Mouse (Mus musculus): ENCODE data around the gene Ranbp9. TPM values are rescaled to one million over a fixed set of nuclear protein-coding genes. Genes with fewer than 3 reads are reported as not detected.
A peak's percentile ranks its signal among the peaks of the same experiment; 100 is the strongest.

The Ranbp9 gene
- polyA plus RNA-seq, 1 experiment from 2014 or later = 12.4 TPM

DNA sequence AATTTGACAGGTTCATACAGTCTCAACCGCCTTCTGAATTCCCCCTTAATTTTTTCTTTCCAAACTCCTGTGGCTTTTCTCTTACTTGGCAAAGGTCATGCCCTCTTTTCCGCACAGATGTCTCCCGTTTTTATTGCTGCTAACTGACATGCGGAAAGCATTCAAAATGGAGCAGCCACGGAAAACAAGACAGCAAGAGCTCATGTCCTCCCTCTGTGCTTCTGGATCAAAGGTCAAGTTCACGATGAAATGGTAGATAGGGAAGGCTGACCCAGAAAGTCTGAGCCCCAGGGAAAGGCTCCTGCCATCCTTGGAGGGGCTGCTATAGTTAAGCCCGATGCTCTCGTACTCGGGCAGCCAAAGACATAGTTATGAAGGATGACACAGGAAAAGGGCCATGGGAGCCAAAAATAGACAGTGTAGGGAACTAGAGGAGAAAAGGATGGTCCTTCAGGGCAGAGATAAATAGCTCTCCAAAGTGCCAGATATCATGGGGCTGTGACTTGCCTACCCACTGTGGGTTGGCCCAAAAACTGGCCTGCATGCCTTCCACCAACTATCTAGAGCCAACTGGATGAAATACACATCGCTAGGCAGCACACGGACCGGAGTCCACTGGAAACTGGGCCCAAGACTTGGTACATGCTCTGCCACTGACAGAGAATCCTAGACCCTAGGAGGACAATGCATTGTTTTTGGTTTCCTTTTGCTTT, 5.6 kb upstream of the Ranbp9 start:
- H3K27me3 ChIP-seq (replicated peaks; ENCODE audit: insufficient read depth, low read length) = no peaks in the 10 kb centered on the region
- WGBS = 66% methylated on average over 12 of the region's 12 CpGs

GRCm38 (mm10) chr13:43485278-43485976, 4.3 kb upstream of the Ranbp9 start:
- H3K27ac ChIP-seq (ENCODE audit: low read length) = no peak overlapping the region
- H3K9ac ChIP-seq (replicated peaks; ENCODE audit: low read depth) = no peak overlapping the region
- H3K9me3 ChIP-seq (ENCODE audit: low read length) = no peaks in the 10 kb centered on the region
- no peaks in the 10 kb centered on the region for H3K27me3 ChIP-seq (replicated peaks; ENCODE audit: insufficient read depth, low read length)
- 85% methylated on average over 5 of the region's 5 CpGs for WGBS
- no peaks in the 10 kb centered on the region for H3K36me3 ChIP-seq (ENCODE audit: insufficient read depth, low read length)
- no peak overlapping the region for H3K4me2 ChIP-seq (replicated peaks; ENCODE audit: low read depth, low read length)
- DNase-seq (ENCODE audit: low spot score) = no peak
- TF ChIP-seq EP300 (IDR thresholded peaks at IDR 0.05) = no peak
- TF ChIP-seq CTCF (IDR thresholded peaks at IDR 0.05) = no peak
- no peaks in the 10 kb centered on the region; the same call in 1 of the 2 replicates for H3K4me1 ChIP-seq (ENCODE audit: insufficient read depth, low read depth, low read length)
- no peak overlapping the region for H3K4me3 ChIP-seq (ENCODE audit: low read depth, low read length)
- ATAC-seq = no peak

More for the DNA sequence above, 5.6 kb upstream of the Ranbp9 start:
- H3K9me3 ChIP-seq (ENCODE audit: low read length) = no peaks in the 10 kb centered on the region
- H3K4me2 ChIP-seq (replicated peaks; ENCODE audit: low read depth, low read length) = no peak overlapping the region
- no peak overlapping the region for H3K27ac ChIP-seq (ENCODE audit: low read length)
- H3K4me1 ChIP-seq (ENCODE audit: insufficient read depth, low read depth, low read length) = no peaks in the 10 kb centered on the region; the same call in 1 of the 2 replicates
- no peak overlapping the region for H3K9ac ChIP-seq (replicated peaks; ENCODE audit: low read depth)
- TF ChIP-seq EP300 (IDR thresholded peaks at IDR 0.05) = no peak
- TF ChIP-seq CTCF (IDR thresholded peaks at IDR 0.05) = no peak
- H3K4me3 ChIP-seq (ENCODE audit: low read depth, low read length) = no peak overlapping the region
- no peak for DNase-seq (ENCODE audit: low spot score)
- ATAC-seq = no peak
- H3K36me3 ChIP-seq (ENCODE audit: insufficient read depth, low read length) = no peaks in the 10 kb centered on the region

DNA sequence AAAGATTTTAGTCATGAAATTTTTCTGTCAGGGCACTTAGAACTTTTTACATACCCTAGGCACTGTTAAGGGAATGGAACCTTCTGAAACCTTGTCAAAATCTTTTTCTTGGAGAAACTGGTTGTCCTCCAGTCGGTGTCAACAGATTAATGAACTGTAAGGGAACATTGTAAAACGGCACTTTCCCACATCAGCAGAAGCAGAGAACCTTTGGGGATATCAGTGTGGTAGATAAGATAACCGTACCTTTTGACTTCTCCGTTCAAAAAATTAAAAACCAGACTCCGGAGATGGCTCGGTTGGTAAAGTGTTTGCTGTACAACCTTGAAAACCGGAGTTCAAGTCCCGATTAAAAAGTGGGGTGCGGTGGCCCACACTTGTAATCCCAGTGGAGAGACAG, 1.7 kb upstream of the Ranbp9 start:
- Histone ChIP-seq H3K4me2 (replicated peaks; ENCODE audit: low read depth, low read length) (no peak overlapping the region), H3K36me3 (ENCODE audit: insufficient read depth, low read length) (no peaks in the 10 kb centered on the region), H3K9ac (replicated peaks; ENCODE audit: low read depth) (no peak overlapping the region), H3K4me3 (ENCODE audit: low read depth, low read length) (no peak overlapping the region), H3K4me1 (ENCODE audit: insufficient read depth, low read depth, low read length) (peaks cover 2% of the 10 kb centered on the region; the same call in 1 of the 2 replicates), H3K27ac (ENCODE audit: low read length) (no peak overlapping the region), H3K9me3 (ENCODE audit: low read length) (no peaks in the 10 kb centered on the region), H3K27me3 (replicated peaks; ENCODE audit: insufficient read depth, low read length) (no peaks in the 10 kb centered on the region)
- DNase-seq (ENCODE audit: low spot score) (no peak), ATAC-seq (no peak)
- TF ChIP-seq EP300 (IDR thresholded peaks at IDR 0.05) (no peak), CTCF (IDR thresholded peaks at IDR 0.05) (no peak)
- WGBS = 64% methylated on average over 9 of the region's 9 CpGs

DNA sequence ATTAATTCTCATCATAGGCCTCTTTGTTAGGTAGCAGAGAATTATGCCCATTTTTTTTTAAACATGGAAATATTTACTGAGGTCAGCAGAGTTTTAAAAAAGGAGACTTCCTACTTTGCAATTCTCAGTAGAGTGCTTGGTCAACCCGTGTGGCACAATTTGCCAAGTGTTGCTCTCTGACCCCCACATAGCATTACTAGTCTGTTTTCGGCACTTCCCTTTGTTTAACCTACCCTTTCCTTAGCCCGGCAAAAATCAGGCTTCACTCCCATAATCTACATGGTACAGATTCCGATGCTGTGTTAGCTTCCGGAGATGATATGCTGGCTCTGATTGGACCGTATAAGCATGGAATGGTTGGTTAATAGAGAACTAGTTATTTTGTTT, 770 bp upstream of the Ranbp9 start:
- WGBS = 21% methylated on average over 6 of the region's 6 CpGs

GRCm38 (mm10) chr13:43480595-43480956, 506 bp downstream of the Ranbp9 start:
- DNase-seq (ENCODE audit: low spot score) = no peak
- Histone ChIP-seq H3K9ac (replicated peaks; ENCODE audit: low read depth) (peak overlapping the region; percentile 99), H3K4me1 (ENCODE audit: insufficient read depth, low read depth, low read length) (peaks cover 10% of the 10 kb centered on the region; the same call in 1 of the 2 replicates), H3K4me2 (replicated peaks; ENCODE audit: low read depth, low read length) (peak overlapping the region; percentile 74), H3K36me3 (ENCODE audit: insufficient read depth, low read length) (no peaks in the 10 kb centered on the region), H3K27ac (ENCODE audit: low read length) (peak overlapping the region; percentile 100), H3K9me3 (ENCODE audit: low read length) (no peaks in the 10 kb centered on the region), H3K27me3 (replicated peaks; ENCODE audit: insufficient read depth, low read length) (no peaks in the 10 kb centered on the region), H3K4me3 (ENCODE audit: low read depth, low read length) (peak overlapping the region; percentile 96)
- 13% methylated on average over 3 of the region's 67 CpGs for whole genome bisulfite sequencing
- TF ChIP-seq CTCF (IDR thresholded peaks at IDR 0.05) (no peak), EP300 (IDR thresholded peaks at IDR 0.05) (no peak)
- ATAC-seq = peak; percentile 21

More for the DNA sequence above, 770 bp upstream of the Ranbp9 start:
- H3K9me3 ChIP-seq (ENCODE audit: low read length) = no peaks in the 10 kb centered on the region
- peak overlapping the region; percentile 96 for H3K4me3 ChIP-seq (ENCODE audit: low read depth, low read length)
- H3K4me1 ChIP-seq (ENCODE audit: insufficient read depth, low read depth, low read length) = peaks cover 6% of the 10 kb centered on the region; the same call in 1 of the 2 replicates
- no peaks in the 10 kb centered on the region for H3K27me3 ChIP-seq (replicated peaks; ENCODE audit: insufficient read depth, low read length)
- no peak for ATAC-seq
- H3K36me3 ChIP-seq (ENCODE audit: insufficient read depth, low read length) = no peaks in the 10 kb centered on the region
- DNase-seq (ENCODE audit: low spot score) = no peak
- H3K27ac ChIP-seq (ENCODE audit: low read length) = peak overlapping the region; percentile 100
- TF ChIP-seq CTCF (IDR thresholded peaks at IDR 0.05) (no peak), EP300 (IDR thresholded peaks at IDR 0.05) (0 out of 2 replicates have a peak, but pooled peaks have one; percentile 20)
- H3K9ac ChIP-seq (replicated peaks; ENCODE audit: low read depth) = peak overlapping the region; percentile 99
- peak overlapping the region; percentile 74 for H3K4me2 ChIP-seq (replicated peaks; ENCODE audit: low read depth, low read length)

DNA sequence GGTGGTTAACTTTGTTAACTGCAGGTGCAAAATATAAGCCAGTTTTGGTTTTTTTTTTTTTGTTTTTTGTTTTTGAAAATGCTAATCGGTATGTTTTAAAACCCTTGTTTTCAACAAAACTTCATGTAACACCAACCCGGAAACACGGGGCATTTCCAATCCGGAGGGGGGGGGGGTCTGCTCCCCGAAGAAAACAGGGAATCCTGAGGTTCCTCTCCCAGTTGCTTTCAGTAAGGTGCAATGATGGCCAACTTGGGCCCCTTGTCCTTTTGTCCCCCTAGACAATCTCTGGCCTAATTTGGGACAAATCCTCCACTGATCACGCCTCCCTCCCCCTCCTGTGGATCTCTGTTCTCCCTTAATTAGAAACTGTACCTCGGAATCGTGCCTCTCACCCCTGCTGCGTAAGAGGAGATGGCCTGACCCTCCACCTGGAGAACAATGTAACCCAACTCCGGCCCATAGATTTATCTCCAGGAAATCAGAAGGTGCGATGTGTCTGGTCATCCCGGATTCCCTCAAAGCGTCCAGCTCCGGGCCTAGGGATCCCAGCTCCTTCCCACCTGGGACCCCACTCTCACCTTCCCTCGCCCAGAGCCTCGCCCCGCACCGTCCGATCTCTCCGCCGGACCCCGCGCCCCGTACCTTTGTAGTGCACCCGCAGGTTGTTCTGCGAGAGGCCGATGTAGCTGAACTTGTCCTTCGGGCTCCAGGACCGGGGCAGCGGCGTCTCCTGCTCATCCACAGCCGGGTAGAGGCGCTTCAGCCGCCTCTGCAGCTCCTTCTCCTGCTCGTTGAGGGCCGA, 1.1 kb downstream of the Ranbp9 start:
- Histone ChIP-seq H3K27me3 (replicated peaks; ENCODE audit: insufficient read depth, low read length) (no peaks in the 10 kb centered on the region), H3K4me1 (ENCODE audit: insufficient read depth, low read depth, low read length) (peaks cover 10% of the 10 kb centered on the region; the same call in 1 of the 2 replicates), H3K4me2 (replicated peaks; ENCODE audit: low read depth, low read length) (peak overlapping the region; percentile 74), H3K27ac (ENCODE audit: low read length) (peak overlapping the region; percentile 100), H3K4me3 (ENCODE audit: low read depth, low read length) (peak overlapping the region; percentile 93), H3K36me3 (ENCODE audit: insufficient read depth, low read length) (no peaks in the 10 kb centered on the region), H3K9ac (replicated peaks; ENCODE audit: low read depth) (peak overlapping the region; percentile 99), H3K9me3 (ENCODE audit: low read length) (no peaks in the 10 kb centered on the region)
- ATAC-seq (no peak), DNase-seq (ENCODE audit: low spot score) (peak; percentile 46)
- TF ChIP-seq CTCF (IDR thresholded peaks at IDR 0.05) (no peak), EP300 (IDR thresholded peaks at IDR 0.05) (no peak)
- under 1% methylated on average over 34 of the region's 36 CpGs for WGBS
